Mouse (Mus musculus) kidney, adult 2 months (tissue): ENCODE measurements around the gene Pask. TPM values are rescaled to one million over a fixed set of nuclear protein-coding genes. Genes with fewer than 3 reads are reported as not detected.
A peak's percentile ranks its signal among the peaks of the same experiment; 100 is the strongest.
"Not testable (repeated sequence)": the region's sequence is repeated elsewhere in the genome, so short reads cannot be mapped to it uniquely, and the experiment has no call there.

Experiments used
- DNase-seq: peaks from one replicate; pipeline ENCODE4 v3.0.0; 2021
- H3K27ac ChIP-seq: fragments of 200-500 bp; 2 replicates; pipeline ENCODE4 v1.5.1; 2012; ENCODE audit warnings: low read depth, low read length, control low read depth, inconsistent platforms; ENCODE audit not compliant: insufficient read depth
- H3K27me3 ChIP-seq: fragments of 200-500 bp; replicated peaks from 2 replicates; pipeline ENCODE4 v1.6.1; 2012; ENCODE audit warnings: mild to moderate bottlenecking, moderate library complexity, low read length, inconsistent platforms; ENCODE audit not compliant: control insufficient read depth, insufficient read depth
- H3K36me3 ChIP-seq: fragments of 200-500 bp; 2 replicates; pipeline ENCODE4 v1.6.1; 2012; ENCODE audit warnings: mild to moderate bottlenecking, moderate library complexity, low read length, inconsistent platforms; ENCODE audit not compliant: control insufficient read depth, insufficient read depth
- H3K4me1 ChIP-seq: fragments of 200-500 bp; 2 replicates; pipeline ENCODE4 v1.6.1; 2011; ENCODE audit warnings: low read length; ENCODE audit not compliant: control insufficient read depth, insufficient read depth
- H3K4me3 ChIP-seq: fragments of 200-500 bp; 2 replicates; pipeline ENCODE4 v1.5.1; 2011; ENCODE audit warnings: mild to moderate bottlenecking, low read depth, low read length, control low read depth; ENCODE audit not compliant: insufficient read depth
- CTCF ChIP-seq: fragments of 200-500 bp; conservative IDR thresholded peaks from 2 replicates; pipeline ENCODE4 v1.5.1; 2011; ENCODE audit warnings: low read depth, mild to moderate bottlenecking, control low read depth, low read length, moderate library complexity, mixed read lengths; ENCODE audit not compliant: insufficient read depth, insufficient read length
- POLR2A ChIP-seq: fragments of 200-500 bp; IDR thresholded peaks from one replicate; pipeline ENCODE4 v1.6.1; 2011; ENCODE audit warnings: low read depth, low read length, control low read depth
- WGBS: fragments of 180-500 bp; shearing (Covaris S2); methylation state at CpG from one replicate; pipeline ENCODE4 v1.1.7; 2018; 5-methylcytosine and 5-hydroxymethylcytosine counted together
- polyA plus RNA-seq: library from polyadenylated mRNA; depleted of rRNA; stranded (reverse); fragments of >200 nt; gene quantifications from 2 replicates; pipeline ENCODE4 v1.2.3, GENCODE M21; 2012

Gene Pask
- polyA plus RNA-seq, 1 experiment = 0.95 TPM

DNA sequence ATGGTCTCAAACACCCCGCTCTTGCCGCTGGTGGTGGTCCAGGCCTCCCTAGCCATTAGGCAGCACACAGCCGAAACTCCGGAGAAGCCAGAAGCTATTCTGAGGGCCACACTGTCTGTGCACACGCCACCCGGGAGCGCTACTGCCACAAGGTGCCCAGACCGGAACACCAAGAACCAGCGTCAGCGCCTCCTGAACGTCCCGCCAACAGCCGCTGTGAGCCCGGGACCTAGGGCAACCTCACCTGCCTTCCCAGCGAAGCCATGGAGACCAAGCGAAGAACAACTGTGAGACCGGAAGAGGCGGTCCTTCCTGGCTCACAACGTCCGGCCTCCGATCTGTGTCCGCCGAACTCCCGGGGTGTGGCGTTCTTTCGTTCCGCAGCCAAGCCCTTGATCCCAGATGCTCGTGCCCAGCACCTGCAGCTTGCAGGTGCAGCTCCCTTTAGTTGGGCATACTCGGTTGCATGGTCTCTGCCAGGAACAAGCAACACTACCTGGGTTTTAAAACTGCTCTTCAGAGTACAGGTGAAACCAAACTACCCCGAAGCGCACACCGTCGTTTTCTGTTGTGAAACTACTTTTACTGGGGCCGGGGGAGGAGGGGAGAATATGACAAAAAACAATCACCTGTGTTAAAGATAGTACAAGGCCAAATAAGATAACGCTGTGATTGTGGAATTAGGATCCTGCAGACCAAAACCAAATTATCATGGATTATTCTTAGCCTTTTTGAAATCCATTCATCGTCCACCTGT, 37.5 kb downstream of the Pask start, which contains the start of gene Mterf4:
TSS of gene Mterf4 (minus strand) at position 335 of the 757 bp plus-strand sequence.
- peak; percentile 89 for DNase-seq
- Histone ChIP-seq H3K27ac (peak within 1 kb of the TSS; percentile 58), H3K27me3 (no peaks in the 10 kb centered on the region), H3K4me1 (no peaks in the 10 kb centered on the region), H3K36me3 (no peaks in the 10 kb centered on the region), H3K4me3 (peak within 1 kb of the TSS; percentile 99)
- peak; percentile 32 for TF ChIP-seq POLR2A
- no peak for TF ChIP-seq CTCF
- WGBS = 5% methylated on average over 36 of the region's 36 CpGs

GRCm38 (mm10) chr1:93300578-93300977, 42.7 kb downstream of the Pask start:
- no peak for DNase-seq
- Histone ChIP-seq H3K27ac (no peak overlapping the region), H3K4me3 (no peak overlapping the region), H3K27me3 (no peaks in the 10 kb centered on the region), H3K36me3 (no peaks in the 10 kb centered on the region; the same call in 1 of the 2 replicates), H3K4me1 (no peaks in the 10 kb centered on the region)
- WGBS = 81% methylated on average over 3 of the region's 3 CpGs
- TF ChIP-seq CTCF (no peak), POLR2A (no peak)

- Histone ChIP-seq H3K27me3 (no peaks in the 10 kb centered on the region), H3K4me3 (no peak overlapping the region), H3K36me3 (no peaks in the 10 kb centered on the region; the same call in 1 of the 2 replicates), H3K4me1 (no peaks in the 10 kb centered on the region), H3K27ac (no peak overlapping the region)
- WGBS = 83% methylated on average over 4 of the region's 4 CpGs
- TF ChIP-seq POLR2A = no peak
- no peak for TF ChIP-seq CTCF
- no peak for DNase-seq
Measured at GRCm38 (mm10) chr1:93299791-93300190, 43.5 kb downstream of the Pask start.

DNA sequence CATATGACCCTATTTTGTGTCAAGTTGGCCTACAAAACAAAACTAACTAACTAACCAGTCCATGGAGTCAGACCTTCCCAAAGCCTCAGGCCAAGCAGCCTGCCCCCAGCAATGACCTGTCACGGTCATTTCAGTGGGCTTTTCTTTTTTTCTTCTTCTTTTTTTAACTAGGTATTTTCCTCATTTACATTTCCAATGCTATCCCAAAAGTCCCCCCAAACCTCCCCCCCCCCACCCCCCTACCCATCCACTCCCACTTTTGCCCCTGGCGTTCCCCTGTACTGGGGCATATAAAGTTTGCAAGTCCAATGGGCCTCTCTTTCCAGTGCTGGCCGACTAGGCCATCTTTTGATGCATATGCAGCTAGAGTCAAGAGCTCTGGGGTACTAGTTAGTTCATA, 48.8 kb downstream of the Pask start:
- H3K4me3 ChIP-seq, DNase-seq, H3K4me1 ChIP-seq, H3K36me3 ChIP-seq, H3K27me3 ChIP-seq, H3K27ac ChIP-seq: not testable (repeated sequence)
- WGBS = 86% methylated on average over 3 of the region's 3 CpGs

DNA sequence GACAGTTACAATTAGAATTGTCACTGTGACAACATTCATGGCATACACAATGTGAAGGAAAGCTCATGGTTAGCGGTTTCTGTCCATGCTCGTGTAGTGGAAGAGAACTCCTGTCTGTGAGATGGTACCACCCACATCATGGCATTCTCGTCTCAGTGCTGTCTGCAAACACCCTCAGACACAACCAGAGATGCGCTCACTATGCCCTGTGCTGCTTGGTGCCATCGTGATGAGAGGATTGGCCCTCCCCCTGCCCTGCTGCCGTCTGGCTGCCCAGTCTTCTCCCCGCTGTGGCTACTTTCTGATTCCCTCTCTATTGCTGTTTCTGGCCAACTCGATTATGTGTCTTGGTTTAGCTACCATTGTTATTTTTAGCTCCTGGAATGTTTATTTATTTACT, 51.3 kb downstream of the Pask start:
- no peak overlapping the region for H3K4me3 ChIP-seq
- H3K36me3 ChIP-seq = no peaks in the 10 kb centered on the region
- no peaks in the 10 kb centered on the region for H3K4me1 ChIP-seq
- H3K27ac ChIP-seq = no peak overlapping the region
- TF ChIP-seq POLR2A (no peak), CTCF (no peak)
- H3K27me3 ChIP-seq = no peaks in the 10 kb centered on the region
- WGBS = 74% methylated on average over 8 of the region's 8 CpGs
- DNase-seq = no peak

- Histone ChIP-seq H3K27me3 (no peaks in the 10 kb centered on the region), H3K4me1 (no peaks in the 10 kb centered on the region), H3K4me3 (no peak overlapping the region), H3K27ac (no peak overlapping the region), H3K36me3 (no peaks in the 10 kb centered on the region)
- DNase-seq = no peak
- no peak for TF ChIP-seq CTCF
- TF ChIP-seq POLR2A = no peak
- WGBS = 93% methylated on average over 1 of the region's 1 CpGs
Measured at GRCm38 (mm10) chr1:93291591-93291990, 51.7 kb downstream of the Pask start.

- Histone ChIP-seq H3K27me3 (no peaks in the 10 kb centered on the region), H3K27ac (no peak overlapping the region), H3K4me1 (no peaks in the 10 kb centered on the region), H3K4me3 (no peak overlapping the region), H3K36me3 (no peaks in the 10 kb centered on the region)
- TF ChIP-seq POLR2A (no peak), CTCF (no peak)
- WGBS = 83% methylated on average over 4 of the region's 4 CpGs
- no peak for DNase-seq
Measured at GRCm38 (mm10) chr1:93290956-93291355, 52.3 kb downstream of the Pask start.

GRCm38 (mm10) chr1:93289678-93290214, 53.5 kb downstream of the Pask start:
- DNase-seq = no peak
- H3K4me3 ChIP-seq = no peak overlapping the region
- 48% methylated on average over 3 of the region's 3 CpGs for WGBS
- H3K4me1 ChIP-seq = no peaks in the 10 kb centered on the region
- no peaks in the 10 kb centered on the region for H3K36me3 ChIP-seq
- no peak overlapping the region for H3K27ac ChIP-seq
- no peak for TF ChIP-seq POLR2A
- no peak for TF ChIP-seq CTCF
- no peaks in the 10 kb centered on the region for H3K27me3 ChIP-seq
